Mouse (Mus musculus) neural tube, embryonic 12.5 days (tissue): ENCODE measurements around the gene Pxk. TPM values are rescaled to one million over a fixed set of nuclear protein-coding genes. Genes with fewer than 3 reads are reported as not detected.

ENCODE experiments used
- ATAC-seq: fragments of 200-750 bp; cut with Nextera tagmentation; 2 replicates; pipeline ENCODE4 v1.8.0; 2017; ENCODE audit warnings: low read depth, mild to moderate bottlenecking, moderate TSS enrichment, moderate library complexity; ENCODE audit not compliant: low FRiP score
- H3K27ac ChIP-seq: fragments of 300-500 bp; sonication (generic); 2 replicates; pipeline ENCODE4 v1.5.1; 2016
- H3K27me3 ChIP-seq: fragments of 300-500 bp; sonication (generic); replicated peaks from 2 replicates; pipeline ENCODE4 v1.6.1; 2016; ENCODE audit warnings: mild to moderate bottlenecking
- H3K36me3 ChIP-seq: fragments of 300-500 bp; sonication (generic); 2 replicates; pipeline ENCODE4 v1.6.1; 2016; ENCODE audit warnings: mild to moderate bottlenecking
- H3K4me1 ChIP-seq: fragments of 300-500 bp; sonication (generic); 2 replicates; pipeline ENCODE4 v1.6.1; 2016
- H3K4me2 ChIP-seq: fragments of 300-500 bp; sonication (generic); replicated peaks from 2 replicates; pipeline ENCODE4 v1.6.1; 2016; ENCODE audit warnings: mild to moderate bottlenecking
- H3K4me3 ChIP-seq: fragments of 300-500 bp; sonication (generic); 2 replicates; pipeline ENCODE4 v1.5.1; 2016
- H3K9ac ChIP-seq: fragments of 300-500 bp; sonication (generic); 2 replicates; pipeline ENCODE4 v1.6.1; 2016; ENCODE audit warnings: mild to moderate bottlenecking
- H3K9me3 ChIP-seq: fragments of 300-500 bp; sonication (generic); 2 replicates; pipeline ENCODE4 v1.6.1; 2016; ENCODE audit warnings: mild to moderate bottlenecking
- WGBS: fragments of 180-500 bp; shearing (Covaris S2); methylation state at CpG from one replicate; pipeline ENCODE4 v1.1.7; 2016; 5-methylcytosine and 5-hydroxymethylcytosine counted together
- polyA plus RNA-seq: library from polyadenylated mRNA; unstranded; fragments of >200 nt; fragmentation: Nextera tagmentation; extraction: Ambion mirVana; gene quantifications from 2 replicates; pipeline ENCODE4 v1.2.1, GENCODE M21; 2016

Gene Pxk
- 46.5 and 47.4 TPM in 2 replicates for polyA plus RNA-seq

DNA sequence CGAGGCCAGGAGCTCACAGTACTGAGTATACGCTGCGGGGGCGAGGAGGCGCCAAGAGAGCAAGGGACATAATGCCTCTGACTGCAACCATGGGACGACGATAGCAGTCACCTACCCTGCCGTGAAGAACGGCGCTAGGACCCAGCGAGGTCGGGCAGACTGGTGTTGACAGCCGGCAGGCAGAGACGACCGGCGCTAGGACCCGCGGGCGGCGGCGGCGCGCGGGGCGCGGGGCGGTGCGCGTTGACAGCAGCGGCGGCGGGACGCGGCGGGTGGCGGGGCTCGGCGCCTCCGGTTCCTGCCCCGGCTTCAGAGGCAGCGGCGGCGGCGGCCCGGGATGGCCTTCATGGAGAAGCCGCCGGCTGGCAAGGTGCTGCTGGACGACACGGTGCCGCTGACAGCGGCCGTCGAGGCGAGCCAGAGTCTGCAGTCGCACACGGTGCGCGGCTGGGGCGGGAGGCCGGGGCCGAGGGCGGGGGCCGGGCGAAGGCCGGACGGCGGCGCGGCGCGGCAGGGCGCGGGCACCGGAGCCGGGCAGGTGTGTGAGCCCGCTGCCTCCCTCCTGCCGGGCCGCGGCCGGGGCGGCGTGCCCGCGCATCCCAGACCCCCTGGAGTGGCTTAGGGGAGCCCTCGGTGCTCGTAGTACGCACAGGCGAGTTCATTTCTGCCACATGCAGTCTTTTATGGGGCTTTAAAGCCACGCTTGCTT lies at the start of gene Pxk:
Gene Pxk (plus strand): TSS at position 234 of the 709 bp plus-strand sequence.
- Histone ChIP-seq H3K4me2 (peak within 1 kb of the TSS; percentile 68), H3K9ac (peak within 1 kb of the TSS; percentile 87), H3K4me1 (peaks cover 5% of the 10 kb centered on the region; the same call in 1 of the 2 replicates), H3K27ac (peak within 1 kb of the TSS; percentile 46; the same call in 1 of the 2 replicates), H3K4me3 (peak within 1 kb of the TSS; percentile 94), H3K36me3 (no peaks in the 10 kb centered on the region), H3K27me3 (no peaks in the 10 kb centered on the region), H3K9me3 (no peaks in the 10 kb centered on the region)
- WGBS = under 1% methylated on average over 86 of the region's 89 CpGs
- ATAC-seq = peak; percentile 94

DNA sequence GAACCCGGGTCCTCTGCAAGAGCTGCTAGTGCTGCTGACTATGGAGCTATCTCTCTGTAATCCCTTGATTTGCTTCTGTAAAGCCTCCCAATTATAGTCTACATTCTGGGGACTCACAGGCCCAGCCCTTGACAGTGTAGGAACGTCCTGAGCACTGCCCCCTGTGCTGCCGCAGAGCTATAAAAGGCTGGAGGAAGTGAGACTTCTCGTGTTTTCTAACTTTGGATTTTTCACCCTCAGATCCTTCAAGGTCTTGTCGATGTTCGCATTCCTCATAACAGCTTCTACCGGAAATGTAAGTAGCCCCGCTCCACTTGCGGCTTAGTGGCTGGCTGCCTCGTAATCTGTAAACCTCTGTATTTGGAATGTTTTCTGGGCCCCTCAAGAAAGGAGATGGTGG lies 48.7 kb upstream of the Pxk start:
- Histone ChIP-seq H3K4me2 (no peak overlapping the region), H3K9ac (no peak overlapping the region), H3K4me1 (peaks cover 4% of the 10 kb centered on the region), H3K27me3 (no peaks in the 10 kb centered on the region), H3K4me3 (no peak overlapping the region), H3K36me3 (peaks cover 38% of the 10 kb centered on the region), H3K27ac (no peak overlapping the region), H3K9me3 (no peaks in the 10 kb centered on the region)
- ATAC-seq = no peak
- WGBS = 89% methylated on average over 10 of the region's 10 CpGs

DNA sequence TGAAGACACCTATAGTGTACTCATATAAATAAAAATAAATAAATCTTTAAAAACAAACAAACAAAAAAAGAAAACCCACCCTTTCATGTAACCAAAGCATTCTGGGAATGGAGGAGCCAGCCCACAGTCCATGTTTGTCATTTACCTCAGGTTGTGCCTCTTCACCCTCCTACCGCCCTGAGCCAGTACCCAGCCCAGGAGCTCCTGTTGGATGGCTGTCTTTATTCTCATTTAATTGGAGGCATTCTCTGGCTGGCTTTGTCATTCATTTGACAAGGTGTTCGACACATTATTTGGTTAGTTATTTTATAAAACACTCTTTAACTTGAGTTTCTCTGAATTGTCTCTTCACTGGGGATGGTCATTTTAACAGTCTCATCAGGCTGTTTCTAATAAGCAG lies 46.1 kb upstream of the Pxk start:
- H3K27me3 ChIP-seq = no peaks in the 10 kb centered on the region
- H3K9me3 ChIP-seq = no peaks in the 10 kb centered on the region
- H3K9ac ChIP-seq = no peak overlapping the region
- peaks cover 4% of the 10 kb centered on the region for H3K4me1 ChIP-seq
- no peak overlapping the region for H3K27ac ChIP-seq
- no peak overlapping the region for H3K4me3 ChIP-seq
- WGBS = 91% methylated on average over 2 of the region's 2 CpGs
- ATAC-seq = no peak
- H3K36me3 ChIP-seq = peaks cover 28% of the 10 kb centered on the region
- H3K4me2 ChIP-seq = no peak overlapping the region

DNA sequence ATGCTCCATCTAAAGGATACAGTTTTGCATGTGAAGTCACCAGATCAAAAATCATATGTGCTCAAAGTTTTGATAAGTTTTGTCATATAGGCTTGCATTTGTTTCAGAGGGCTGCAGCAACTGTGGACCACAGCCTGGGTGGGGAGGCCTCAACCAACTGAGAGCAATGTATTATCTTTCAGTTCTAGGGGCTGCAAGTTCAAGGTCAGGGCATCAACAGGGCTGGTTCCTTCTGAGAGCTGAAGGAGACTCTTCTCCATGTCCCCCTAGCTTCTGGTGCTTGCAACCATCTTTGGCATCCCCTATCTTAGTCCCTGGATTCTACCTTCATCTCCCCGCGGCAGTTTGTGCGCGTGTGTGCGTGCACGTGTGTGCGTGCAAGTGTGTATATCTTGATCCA lies 45.4 kb upstream of the Pxk start:
- Histone ChIP-seq H3K36me3 (peaks cover 22% of the 10 kb centered on the region), H3K4me1 (peaks cover 4% of the 10 kb centered on the region), H3K27ac (no peak overlapping the region), H3K4me3 (no peak overlapping the region), H3K9me3 (no peaks in the 10 kb centered on the region), H3K9ac (no peak overlapping the region), H3K4me2 (no peak overlapping the region), H3K27me3 (no peaks in the 10 kb centered on the region)
- 98% methylated on average over 7 of the region's 7 CpGs for WGBS
- no peak for ATAC-seq

DNA sequence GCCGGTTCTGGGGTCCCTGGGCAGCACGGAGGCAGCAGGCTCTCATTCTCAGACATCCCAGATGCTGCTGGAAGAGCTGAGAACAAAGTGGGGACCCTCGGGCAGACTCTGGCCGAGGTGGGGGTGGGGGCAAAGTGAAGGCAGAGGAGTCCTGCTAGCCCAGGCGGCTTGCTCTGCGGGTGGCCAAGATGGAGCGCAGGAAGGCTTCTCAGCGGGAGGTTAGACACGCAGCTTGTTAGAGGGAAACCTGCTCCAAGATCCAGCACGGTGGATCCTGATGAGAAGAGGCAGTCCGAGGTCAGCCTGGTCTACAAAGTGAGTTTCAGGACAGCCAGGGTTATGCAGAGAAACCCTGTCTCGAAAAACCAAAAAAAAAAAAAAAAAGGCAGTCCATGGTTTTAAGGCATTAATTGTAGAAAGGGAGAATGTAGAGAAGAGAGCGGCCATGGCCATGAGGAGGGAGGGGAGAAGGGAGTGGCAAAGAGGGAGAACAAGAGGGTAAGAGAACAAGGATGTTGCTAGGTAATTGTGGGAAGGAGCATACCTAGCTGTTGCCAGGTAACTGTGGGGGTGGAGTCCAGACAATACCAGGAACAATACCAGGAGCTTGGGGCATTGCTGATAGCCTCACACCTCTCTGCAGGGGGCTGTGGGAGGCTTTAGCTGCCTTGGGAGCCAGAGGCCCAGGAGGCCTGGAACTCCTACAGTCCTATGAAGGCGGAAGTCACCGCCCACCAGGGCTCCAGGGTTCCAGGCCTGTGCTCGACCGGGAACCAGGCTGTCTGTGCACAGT lies 43.5 kb upstream of the Pxk start:
- Histone ChIP-seq H3K9me3 (no peaks in the 10 kb centered on the region), H3K4me1 (peaks cover 4% of the 10 kb centered on the region), H3K4me3 (no peak overlapping the region), H3K36me3 (peaks cover 14% of the 10 kb centered on the region), H3K27me3 (no peaks in the 10 kb centered on the region), H3K9ac (no peak overlapping the region), H3K27ac (no peak overlapping the region), H3K4me2 (no peak overlapping the region)
- ATAC-seq = no peak
- WGBS = 26% methylated on average over 17 of the region's 17 CpGs

GRCm38 (mm10) chr14:8056076-8056475 lies 41.9 kb upstream of the Pxk start:
- Histone ChIP-seq H3K27ac (no peak overlapping the region), H3K27me3 (no peaks in the 10 kb centered on the region), H3K36me3 (peaks cover 7% of the 10 kb centered on the region), H3K9me3 (no peaks in the 10 kb centered on the region), H3K4me1 (peaks cover 4% of the 10 kb centered on the region), H3K9ac (no peak overlapping the region), H3K4me3 (no peak overlapping the region), H3K4me2 (no peak overlapping the region)
- 90% methylated on average over 5 of the region's 5 CpGs for WGBS
- no peak for ATAC-seq

- no peak for ATAC-seq
- WGBS = 96% methylated on average over 7 of the region's 7 CpGs
Observed at GRCm38 (mm10) chr14:8059938-8060337, 38.1 kb upstream of the Pxk start.

GRCm38 (mm10) chr14:8062076-8062475 lies 35.9 kb upstream of the Pxk start:
- Histone ChIP-seq H3K4me3 (no peak overlapping the region), H3K4me1 (peaks cover 14% of the 10 kb centered on the region), H3K9ac (no peak overlapping the region), H3K4me2 (no peak overlapping the region), H3K9me3 (no peaks in the 10 kb centered on the region), H3K36me3 (no peaks in the 10 kb centered on the region), H3K27ac (no peak overlapping the region), H3K27me3 (no peaks in the 10 kb centered on the region)
- peak; percentile 71 for ATAC-seq
- WGBS = 37% methylated on average over 3 of the region's 3 CpGs

More at GRCm38 (mm10) chr14:8059938-8060337, 38.1 kb upstream of the Pxk start:
- no peak overlapping the region for H3K4me3 ChIP-seq
- no peak overlapping the region for H3K4me2 ChIP-seq
- peaks cover 14% of the 10 kb centered on the region for H3K4me1 ChIP-seq
- no peak overlapping the region for H3K9ac ChIP-seq
- H3K27me3 ChIP-seq = no peaks in the 10 kb centered on the region
- no peaks in the 10 kb centered on the region for H3K36me3 ChIP-seq
- H3K9me3 ChIP-seq = no peaks in the 10 kb centered on the region
- H3K27ac ChIP-seq = no peak overlapping the region

DNA sequence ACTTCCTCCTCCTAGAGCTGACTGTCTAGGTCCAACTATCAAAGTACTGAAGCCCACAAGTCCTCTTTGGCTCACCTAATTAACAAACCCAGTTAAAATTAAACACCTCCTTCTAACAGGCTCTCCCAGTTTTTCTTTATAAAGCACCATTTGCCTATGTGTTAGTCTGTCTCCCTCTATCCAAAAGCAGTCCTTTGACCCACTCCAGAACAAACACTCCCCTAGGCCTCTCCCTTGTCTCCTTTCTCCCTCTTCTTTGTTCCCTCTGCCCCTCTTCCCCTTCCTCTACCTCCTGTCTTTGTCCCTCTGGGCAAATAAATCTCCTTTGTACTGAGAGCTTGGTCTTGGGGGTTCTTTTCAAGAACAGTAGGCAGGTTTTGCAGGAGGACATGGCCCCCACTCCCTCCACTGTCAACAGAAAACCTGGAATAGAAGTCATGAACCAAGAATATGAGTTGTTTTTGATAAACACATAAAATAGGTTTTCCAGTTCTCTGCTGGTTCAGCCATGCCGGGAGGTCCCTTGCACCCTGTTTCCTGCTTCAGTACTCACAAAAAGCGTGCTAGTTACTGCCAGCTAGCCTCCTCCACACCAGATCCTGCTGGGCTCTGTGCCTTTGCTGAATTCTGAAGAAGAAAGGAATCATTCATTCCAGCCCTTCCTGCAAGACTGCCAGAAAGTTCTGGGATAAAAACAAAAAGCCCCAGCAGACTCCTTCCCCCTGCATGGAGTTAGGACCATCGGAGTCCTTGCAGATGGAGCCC lies 35.3 kb upstream of the Pxk start:
- Histone ChIP-seq H3K27me3 (no peaks in the 10 kb centered on the region), H3K27ac (no peak overlapping the region), H3K4me1 (peaks cover 14% of the 10 kb centered on the region), H3K9ac (no peak overlapping the region), H3K4me3 (no peak overlapping the region), H3K9me3 (no peaks in the 10 kb centered on the region), H3K4me2 (no peak overlapping the region), H3K36me3 (no peaks in the 10 kb centered on the region)
- 39% methylated on average over 3 of the region's 3 CpGs for WGBS
- ATAC-seq = peak; percentile 58; the same call in 1 of the 2 replicates

- peaks cover 14% of the 10 kb centered on the region for H3K4me1 ChIP-seq
- no peak for ATAC-seq
Observed at GRCm38 (mm10) chr14:8063835-8064785, 33.9 kb upstream of the Pxk start.

DNA sequence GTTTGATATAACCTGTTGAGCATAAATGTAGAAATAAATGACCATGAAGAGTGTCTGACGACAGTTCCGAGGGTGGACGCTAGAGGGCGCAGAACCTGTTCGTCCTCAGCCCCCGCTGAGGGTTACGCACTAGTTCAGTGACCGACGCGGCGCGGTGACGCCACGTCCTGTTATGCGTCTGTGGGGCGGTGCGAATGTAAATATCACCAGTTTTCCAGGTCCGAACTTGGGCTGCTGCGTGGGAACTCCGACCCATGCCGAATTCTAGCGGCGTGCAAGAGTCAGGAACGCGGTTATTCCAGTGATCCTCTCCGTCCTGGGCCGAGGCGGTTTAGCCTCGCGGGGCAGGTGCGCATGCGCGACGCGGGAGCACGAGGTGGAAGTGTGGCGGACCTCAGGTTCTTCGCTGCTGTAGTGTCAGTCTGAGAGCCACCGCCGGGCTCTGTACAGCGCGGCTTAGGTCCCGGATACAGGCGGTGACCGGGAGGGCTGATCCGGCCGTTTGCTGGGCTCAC lies 17.8 kb upstream of the Pxk start, which contains the start of gene Rpp14:
Gene Rpp14 (plus strand): TSS at position 203 of the 515 bp plus-strand sequence.
- H3K4me2 ChIP-seq = peak within 1 kb of the TSS; percentile 86
- peak within 1 kb of the TSS; percentile 34; the same call in 1 of the 2 replicates for H3K27ac ChIP-seq
- under 1% methylated on average over 47 of the region's 47 CpGs for WGBS
- H3K4me3 ChIP-seq = peak within 1 kb of the TSS; percentile 67
- peak; percentile 96 for ATAC-seq
- H3K9me3 ChIP-seq = no peaks in the 10 kb centered on the region
- peaks cover 9% of the 10 kb centered on the region for H3K36me3 ChIP-seq
- H3K9ac ChIP-seq = peak within 1 kb of the TSS; percentile 61
- H3K4me1 ChIP-seq = peaks cover 14% of the 10 kb centered on the region; the same call in 1 of the 2 replicates
- no peaks in the 10 kb centered on the region for H3K27me3 ChIP-seq

More at GRCm38 (mm10) chr14:8063835-8064785, 33.9 kb upstream of the Pxk start:
- H3K9me3 ChIP-seq = no peaks in the 10 kb centered on the region
- H3K4me2 ChIP-seq = no peak overlapping the region
- no peaks in the 10 kb centered on the region for H3K36me3 ChIP-seq
- H3K4me3 ChIP-seq = no peak overlapping the region
- no peak overlapping the region for H3K27ac ChIP-seq
- no peaks in the 10 kb centered on the region for H3K27me3 ChIP-seq
- no peak overlapping the region for H3K9ac ChIP-seq
- 82% methylated on average over 8 of the region's 8 CpGs for WGBS
